Mouse (Mus musculus): ENCODE data around the gene Sirt2. TPM values are rescaled to one million over a fixed set of nuclear protein-coding genes. Genes with fewer than 3 reads are reported as not detected.

The Sirt2 gene
- polyA plus RNA-seq (2015; fragmentation: Nextera tagmentation; extraction: Ambion mirVana): 32.7 and 34.8 TPM in 2 replicates

GRCm38 (mm10) chr7:28766173-28766879, at the start of gene Sirt2:
Sirt2 (plus strand) TSS chr7:28766735.

GRCm38 (mm10) chr7:28741709-28742438, 24.7 kb upstream of the Sirt2 start, which contains the start of the genes Mrps12 and Sars2:
Mrps12 (minus strand) TSS chr7:28741820.
Sars2 (plus strand) TSS chr7:28741992.

GRCm38 (mm10) chr7:28756079-28756478, 10.5 kb upstream of the Sirt2 start, which contains the start of gene Ccer2:
Ccer2 (plus strand) TSS chr7:28756174.

GRCm38 (mm10) chr7:28767462-28767965, 979 bp downstream of the Sirt2 start, which contains the start of gene Nfkbib:
Nfkbib (minus strand) TSS chr7:28767512.

GRCm38 (mm10) chr7:28788307-28789195, 22.0 kb downstream of the Sirt2 start, which contains the start of gene Rinl:
Rinl (plus strand) TSS chr7:28788969.

DNA sequence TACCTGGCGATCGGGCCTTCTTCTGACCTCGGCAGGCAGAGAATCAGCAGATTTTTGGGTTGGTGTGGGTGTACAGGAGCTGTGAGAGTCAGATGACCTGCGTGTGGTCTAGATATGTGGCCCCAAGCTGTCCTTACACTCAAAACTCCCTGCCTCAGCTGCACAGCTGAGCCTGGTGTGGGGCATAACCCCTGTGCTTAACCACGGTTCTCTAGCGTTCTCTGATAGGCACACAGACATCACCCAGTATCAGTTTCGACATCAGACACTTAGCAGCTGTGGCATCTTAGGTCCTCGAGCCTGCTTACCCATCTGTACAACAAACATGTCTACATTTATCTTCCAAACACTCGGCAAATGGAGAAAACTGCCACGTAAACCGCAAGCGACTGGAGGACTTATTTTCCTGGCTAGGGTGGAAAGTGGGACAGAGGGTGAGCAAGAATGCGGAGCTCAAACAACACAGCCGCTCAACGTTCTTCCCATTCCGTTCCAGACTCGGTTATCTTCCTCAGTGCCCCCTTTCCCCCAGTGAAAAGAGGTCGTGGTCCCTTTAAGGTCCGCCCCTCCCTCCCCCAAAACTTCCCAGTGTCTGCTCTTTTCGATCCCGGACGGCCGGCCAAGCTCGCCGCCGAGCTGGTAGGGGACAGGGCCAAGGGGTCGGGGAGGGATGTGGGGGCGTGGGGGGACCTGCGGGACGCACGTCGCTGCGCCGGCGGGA, 41.8 kb downstream of the Sirt2 start, which contains the start of gene Hnrnpl:
Gene Hnrnpl, plus strand, starts transcription at position 321 of the 721 bp plus-strand sequence.

GRCm38 (mm10) chr7:28824941-28825685, 58.6 kb downstream of the Sirt2 start, which contains the start of gene Ech1:
Ech1 (plus strand) TSS chr7:28825217.

DNA sequence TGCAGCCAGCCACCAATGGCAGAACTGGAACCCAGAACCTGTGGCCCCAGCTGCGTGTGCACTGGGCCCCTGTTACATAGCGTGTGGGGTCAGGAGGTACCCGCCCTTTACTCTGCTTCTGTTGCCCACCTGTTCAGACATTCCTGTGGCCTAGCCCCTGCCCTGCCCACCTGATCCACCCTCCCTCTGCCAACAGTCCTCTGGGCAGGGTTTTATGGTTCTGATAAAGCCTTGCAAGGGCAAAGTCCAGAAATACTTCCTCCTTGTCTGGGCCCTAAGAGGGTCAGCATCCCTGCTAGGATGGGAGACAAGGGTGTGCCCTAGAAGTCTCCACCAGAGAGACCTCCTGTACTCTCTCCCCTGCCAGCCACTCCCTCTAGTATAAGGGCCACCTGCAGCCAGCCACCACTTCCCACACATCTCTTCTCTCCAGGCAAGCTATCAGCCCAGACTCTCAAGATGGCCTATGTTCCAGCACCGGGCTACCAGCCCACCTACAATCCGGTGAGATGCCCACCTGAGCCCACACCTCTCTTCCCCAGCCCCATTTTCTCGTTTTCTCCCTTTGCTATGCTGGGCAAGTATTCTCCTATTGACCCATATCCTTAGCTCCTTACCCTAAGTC, 67.3 kb downstream of the Sirt2 start, which contains the start of gene Lgals4:
Gene Lgals4, plus strand, starts transcription at position 132 of the 625 bp plus-strand sequence.

Other genes with a start within 250 kb of the Sirt2 start
- gene Ifnl3, start 243.9 kb upstream of the Sirt2 start, polyA plus RNA-seq (2015; fragmentation: Nextera tagmentation; extraction: Ambion mirVana): not detected in 2 replicates
- 25.7 and 72.8 TPM in 2 replicates for gene Sycn, start 225.8 kb upstream of the Sirt2 start, polyA plus RNA-seq (2015; fragmentation: Nextera tagmentation; extraction: Ambion mirVana)
- not detected in 2 replicates for gene Nccrp1, start 219.5 kb upstream of the Sirt2 start, polyA plus RNA-seq (2015; fragmentation: Nextera tagmentation; extraction: Ambion mirVana)
- 6.6 and 8.0 TPM in 2 replicates for gene Samd4b, start 168.6 kb upstream of the Sirt2 start, polyA plus RNA-seq (2015; fragmentation: Nextera tagmentation; extraction: Ambion mirVana)
- gene Pak4, start 168.6 kb upstream of the Sirt2 start, polyA plus RNA-seq (2015; fragmentation: Nextera tagmentation; extraction: Ambion mirVana): 8.8 and 9.8 TPM in 2 replicates
- not detected in 2 replicates for gene Acp7, start 135.4 kb upstream of the Sirt2 start, polyA plus RNA-seq (2015; fragmentation: Nextera tagmentation; extraction: Ambion mirVana)
- gene Fbxo27, start 73.9 kb upstream of the Sirt2 start, polyA plus RNA-seq (2015; fragmentation: Nextera tagmentation; extraction: Ambion mirVana): 0.30 and 1.4 TPM in 2 replicates
- gene Fbxo17, start 49.9 kb upstream of the Sirt2 start, polyA plus RNA-seq (2015; fragmentation: Nextera tagmentation; extraction: Ambion mirVana): 3.4 and 4.0 TPM in 2 replicates
- gene Mrps12, start 24.9 kb upstream of the Sirt2 start, polyA plus RNA-seq (2015; fragmentation: Nextera tagmentation; extraction: Ambion mirVana): 95.7 and 96.0 TPM in 2 replicates
- 12.4 and 13.7 TPM in 2 replicates for gene Sars2, start 24.7 kb upstream of the Sirt2 start, polyA plus RNA-seq (2015; fragmentation: Nextera tagmentation; extraction: Ambion mirVana)
- gene Ccer2, start 10.6 kb upstream of the Sirt2 start, polyA plus RNA-seq (2015; fragmentation: Nextera tagmentation; extraction: Ambion mirVana): not detected in 2 replicates
- 29.1 and 31.6 TPM in 2 replicates for gene Nfkbib, start 777 bp downstream of the Sirt2 start, polyA plus RNA-seq (2015; fragmentation: Nextera tagmentation; extraction: Ambion mirVana)
- gene Rinl, start 22.2 kb downstream of the Sirt2 start, polyA plus RNA-seq (2015; fragmentation: Nextera tagmentation; extraction: Ambion mirVana): 21.2 and 30.9 TPM in 2 replicates
- gene Hnrnpl, start 41.8 kb downstream of the Sirt2 start, polyA plus RNA-seq (2015; fragmentation: Nextera tagmentation; extraction: Ambion mirVana): 185 and 205 TPM in 2 replicates
- 119 and 141 TPM in 2 replicates for gene Ech1, start 58.5 kb downstream of the Sirt2 start, polyA plus RNA-seq (2015; fragmentation: Nextera tagmentation; extraction: Ambion mirVana)
- gene Lgals4, start 67.1 kb downstream of the Sirt2 start, polyA plus RNA-seq (2015; fragmentation: Nextera tagmentation; extraction: Ambion mirVana): 9.9 and 12.8 TPM in 2 replicates
- 4.4 and 4.8 TPM in 2 replicates for gene Lgals7, start 97.1 kb downstream of the Sirt2 start, polyA plus RNA-seq (2015; fragmentation: Nextera tagmentation; extraction: Ambion mirVana)
- 0.26 and 0.55 TPM in 2 replicates for gene Capn12, start 114.7 kb downstream of the Sirt2 start, polyA plus RNA-seq (2015; fragmentation: Nextera tagmentation; extraction: Ambion mirVana)
- gene Actn4, start 195.6 kb downstream of the Sirt2 start, polyA plus RNA-seq (2015; fragmentation: Nextera tagmentation; extraction: Ambion mirVana): 114 and 117 TPM in 2 replicates
- 346 and 382 TPM in 2 replicates for gene Eif3k, start 215.1 kb downstream of the Sirt2 start, polyA plus RNA-seq (2015; fragmentation: Nextera tagmentation; extraction: Ambion mirVana)
- 50.9 and 57.2 TPM in 2 replicates for gene Map4k1, start 215.3 kb downstream of the Sirt2 start, polyA plus RNA-seq (2015; fragmentation: Nextera tagmentation; extraction: Ambion mirVana)

Data from spleen, postnatal 0 days (tissue).